In the genomic region with DNA sequence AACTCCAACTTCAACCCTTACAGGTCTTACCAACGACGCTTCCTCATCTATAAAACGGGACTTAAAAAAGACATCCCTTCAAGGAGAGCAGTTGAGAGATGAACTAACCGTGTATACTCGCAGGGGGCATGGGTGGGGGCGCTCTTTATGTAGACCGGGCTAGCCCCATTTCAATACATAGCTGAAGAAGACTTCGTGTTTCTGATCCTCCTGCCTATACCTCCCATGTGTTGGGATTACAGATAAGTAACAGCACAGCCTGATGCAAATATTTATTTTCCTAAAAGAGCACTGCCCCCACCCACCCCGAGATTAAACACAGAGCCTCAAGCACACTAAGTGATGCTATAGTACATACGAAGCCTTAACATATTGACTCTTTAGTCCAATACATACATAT, we compare ENCODE assay signal across 8 mouse cellular contexts. TPM values are rescaled to one million over a fixed set of nuclear protein-coding genes. Genes with fewer than 3 reads are reported as not detected.
A peak's percentile ranks its signal among the peaks of the same experiment; 100 is the strongest.
DNase-seq lines count a peak whose midpoint lies in the region; ATAC-seq and TF ChIP-seq lines count a peak whose summit lies in the region.

No protein-coding gene starts in this region.

- no peaks in the 10 kb centered on the region for H3K9me3 ChIP-seq in forebrain, embryonic 12.5 days
- H3K9me3 ChIP-seq in forebrain, embryonic 16.5 days (ENCODE audit: control insufficient read depth, low read length): no peaks in the 10 kb centered on the region
- no peaks in the 10 kb centered on the region for H3K9me3 ChIP-seq in intestine, embryonic 15.5 days
- no peaks in the 10 kb centered on the region for H3K9me3 ChIP-seq in neural tube, embryonic 15.5 days (replicated peaks)

- no peak for TF ChIP-seq CTCF in liver, adult 2 months (IDR thresholded peaks at IDR 0.05; ENCODE audit: low read depth, low read length)

- H3K9ac ChIP-seq in forebrain, embryonic 12.5 days: no peak overlapping the region
- H3K9ac ChIP-seq in forebrain, embryonic 16.5 days (replicated peaks; ENCODE audit: low read depth, low read length): no peak overlapping the region
- H3K9ac ChIP-seq in liver, adult 2 months (ENCODE audit: low read depth, low read length): no peak overlapping the region
- peak overlapping the region; percentile 77; the same call in 1 of the 2 replicates for H3K9ac ChIP-seq in intestine, embryonic 15.5 days
- no peak overlapping the region for H3K9ac ChIP-seq in neural tube, embryonic 15.5 days (replicated peaks)

- H3K4me3 ChIP-seq in forebrain, embryonic 12.5 days (replicated peaks): no peak overlapping the region
- no peak overlapping the region for H3K4me3 ChIP-seq in forebrain, embryonic 16.5 days (replicated peaks; ENCODE audit: low read length)
- H3K4me3 ChIP-seq in liver, adult 2 months (ENCODE audit: insufficient read depth, low read depth, low read length): no peak overlapping the region
- peak overlapping the region; percentile 67 for H3K4me3 ChIP-seq in intestine, embryonic 15.5 days (replicated peaks)
- peak overlapping the region; percentile 62 for H3K4me3 ChIP-seq in neural tube, embryonic 15.5 days (replicated peaks)

- no peaks in the 10 kb centered on the region for H3K36me3 ChIP-seq in forebrain, embryonic 12.5 days (replicated peaks)
- no peaks in the 10 kb centered on the region for H3K36me3 ChIP-seq in forebrain, embryonic 16.5 days (ENCODE audit: control insufficient read depth, insufficient read depth)
- H3K36me3 ChIP-seq in liver, adult 2 months (ENCODE audit: control insufficient read depth, insufficient read depth, low read length): no peaks in the 10 kb centered on the region
- no peaks in the 10 kb centered on the region for H3K36me3 ChIP-seq in intestine, embryonic 15.5 days
- no peaks in the 10 kb centered on the region; the same call in 1 of the 2 replicates for H3K36me3 ChIP-seq in neural tube, embryonic 15.5 days

- no peaks in the 10 kb centered on the region for H3K79me2 ChIP-seq in liver, adult 2 months (ENCODE audit: control insufficient read depth, insufficient read depth, low read length)

- H3K4me1 ChIP-seq in forebrain, embryonic 12.5 days: peaks cover 23% of the 10 kb centered on the region
- peaks cover 18% of the 10 kb centered on the region for H3K4me1 ChIP-seq in forebrain, embryonic 16.5 days (replicated peaks; ENCODE audit: control insufficient read depth, insufficient read depth, low read length)
- peaks cover 8% of the 10 kb centered on the region for H3K4me1 ChIP-seq in liver, adult 2 months (ENCODE audit: control insufficient read depth, insufficient read depth, low read length)
- peaks cover 25% of the 10 kb centered on the region for H3K4me1 ChIP-seq in intestine, embryonic 15.5 days (replicated peaks)
- peaks cover 34% of the 10 kb centered on the region for H3K4me1 ChIP-seq in neural tube, embryonic 15.5 days

- 68% methylated on average over 10 of the region's 10 CpGs for WGBS in forebrain, embryonic 12.5 days
- 60% methylated on average over 10 of the region's 10 CpGs for WGBS in forebrain, embryonic 16.5 days
- WGBS in liver, adult 2 months: 45% methylated on average over 10 of the region's 10 CpGs
- WGBS in intestine, embryonic 15.5 days: 44% methylated on average over 10 of the region's 10 CpGs
- WGBS in neural tube, embryonic 15.5 days: 61% methylated on average over 10 of the region's 10 CpGs

- peak overlapping the region; percentile 96; the same call in 1 of the 2 replicates for H3K4me2 ChIP-seq in forebrain, embryonic 12.5 days
- no peak overlapping the region for H3K4me2 ChIP-seq in forebrain, embryonic 16.5 days (ENCODE audit: low read length)
- H3K4me2 ChIP-seq in intestine, embryonic 15.5 days (replicated peaks): peak overlapping the region; percentile 96
- peak overlapping the region; percentile 91 for H3K4me2 ChIP-seq in neural tube, embryonic 15.5 days

- no peak for ATAC-seq in forebrain, embryonic 12.5 days (ENCODE audit: low FRiP score)
- ATAC-seq in forebrain, embryonic 16.5 days: no peak
- no peak for ATAC-seq in intestine, embryonic 15.5 days
- ATAC-seq in neural tube, embryonic 15.5 days (ENCODE audit: low FRiP score): no peak

- no peaks in the 10 kb centered on the region for H3K27me3 ChIP-seq in forebrain, embryonic 12.5 days
- H3K27me3 ChIP-seq in forebrain, embryonic 16.5 days (replicated peaks; ENCODE audit: control insufficient read depth, insufficient read depth, low read length): no peaks in the 10 kb centered on the region
- no peaks in the 10 kb centered on the region for H3K27me3 ChIP-seq in liver, adult 2 months (ENCODE audit: control insufficient read depth, insufficient read depth, low read length)
- no peaks in the 10 kb centered on the region for H3K27me3 ChIP-seq in intestine, embryonic 15.5 days (replicated peaks)
- H3K27me3 ChIP-seq in neural tube, embryonic 15.5 days (replicated peaks): no peaks in the 10 kb centered on the region

- peak; percentile 17 for DNase-seq in liver, adult 2 months (ENCODE audit: extremely low read depth, low read depth, low spot score)
- no peak for DNase-seq in liver
- no peak for DNase-seq in ovary, adult 18-20 months (ENCODE audit: low spot score)
- no peak for DNase-seq in embryo, embryonic 10 days (ENCODE audit: low spot score)

- H3K27ac ChIP-seq in forebrain, embryonic 12.5 days: no peak overlapping the region
- no peak overlapping the region for H3K27ac ChIP-seq in forebrain, embryonic 16.5 days (ENCODE audit: low read length)
- no peak overlapping the region for H3K27ac ChIP-seq in liver, adult 2 months (replicated peaks; ENCODE audit: insufficient read depth, low read depth, low read length)
- 0 out of 2 replicates have a peak overlapping the region, but pooled peaks have one; percentile 75 for H3K27ac ChIP-seq in intestine, embryonic 15.5 days
- peak overlapping the region; percentile 76; the same call in 1 of the 2 replicates for H3K27ac ChIP-seq in neural tube, embryonic 15.5 days (replicated peaks)

- no peak for TF ChIP-seq POLR2A in liver, adult 2 months (IDR thresholded peaks at IDR 0.05; ENCODE audit: extremely low read depth, insufficient read depth, low read length)

RNA-seq across cellular contexts. Expression of gene Slc12a9, which starts 0.9 kb away (rescaled TPM):
- polyA plus RNA-seq in forebrain, embryonic 12.5 days (2016; fragmentation: Nextera tagmentation; extraction: Ambion mirVana): 17.3 and 17.4 TPM in 2 replicates
- 17.7 and 26.0 TPM in 2 replicates for polyA plus RNA-seq in forebrain, embryonic 16.5 days (2015; fragmentation: Nextera tagmentation; extraction: Ambion mirVana)
- 4.0 and 4.7 TPM in 2 replicates for total RNA-seq in liver, adult 2 months (2014; rRNA removed)
- polyA plus RNA-seq in liver, adult 2 months (2012; rRNA removed): 11.9 and 20.3 TPM in 2 replicates
- polyA plus RNA-seq in intestine, embryonic 15.5 days (2015; fragmentation: Nextera tagmentation; extraction: Ambion mirVana): 14.3 and 15.9 TPM in 2 replicates
- polyA plus RNA-seq in neural tube, embryonic 15.5 days (2015; fragmentation: Nextera tagmentation; extraction: Ambion mirVana): 26.5 and 26.8 TPM in 2 replicates

RNA-seq across cellular contexts. Expression of gene Ephb4, which starts 15.6 kb away (rescaled TPM):
- polyA plus RNA-seq in forebrain, embryonic 12.5 days (2016; fragmentation: Nextera tagmentation; extraction: Ambion mirVana): 26.7 and 27.7 TPM in 2 replicates
- 6.1 and 8.1 TPM in 2 replicates for polyA plus RNA-seq in forebrain, embryonic 16.5 days (2015; fragmentation: Nextera tagmentation; extraction: Ambion mirVana)
- 10.8 and 15.5 TPM in 2 replicates for total RNA-seq in liver, adult 2 months (2014; rRNA removed)
- polyA plus RNA-seq in liver, adult 2 months (2012; rRNA removed): 14.0 and 14.1 TPM in 2 replicates
- 36.7 and 37.6 TPM in 2 replicates for polyA plus RNA-seq in intestine, embryonic 15.5 days (2015; fragmentation: Nextera tagmentation; extraction: Ambion mirVana)
- polyA plus RNA-seq in neural tube, embryonic 15.5 days (2015; fragmentation: Nextera tagmentation; extraction: Ambion mirVana): 6.9 and 11.5 TPM in 2 replicates

RNA-seq across cellular contexts. Expression of gene Trip6, which starts 20.1 kb away (rescaled TPM):
- 41.3 and 43.9 TPM in 2 replicates for polyA plus RNA-seq in forebrain, embryonic 12.5 days (2016; fragmentation: Nextera tagmentation; extraction: Ambion mirVana)
- polyA plus RNA-seq in forebrain, embryonic 16.5 days (2015; fragmentation: Nextera tagmentation; extraction: Ambion mirVana): 17.0 and 17.9 TPM in 2 replicates
- total RNA-seq in liver, adult 2 months (2014; rRNA removed): 5.8 and 6.5 TPM in 2 replicates
- 14.7 and 25.0 TPM in 2 replicates for polyA plus RNA-seq in liver, adult 2 months (2012; rRNA removed)
- polyA plus RNA-seq in intestine, embryonic 15.5 days (2015; fragmentation: Nextera tagmentation; extraction: Ambion mirVana): 63.9 and 64.8 TPM in 2 replicates
- 14.0 and 26.0 TPM in 2 replicates for polyA plus RNA-seq in neural tube, embryonic 15.5 days (2015; fragmentation: Nextera tagmentation; extraction: Ambion mirVana)

RNA-seq across cellular contexts. Expression of gene Srrt, which starts 26.8 kb away (rescaled TPM):
- polyA plus RNA-seq in forebrain, embryonic 12.5 days (2016; fragmentation: Nextera tagmentation; extraction: Ambion mirVana): 184 and 198 TPM in 2 replicates
- polyA plus RNA-seq in forebrain, embryonic 16.5 days (2015; fragmentation: Nextera tagmentation; extraction: Ambion mirVana): 119 and 125 TPM in 2 replicates
- total RNA-seq in liver, adult 2 months (2014; rRNA removed): 20.7 and 25.2 TPM in 2 replicates
- 36.2 and 61.5 TPM in 2 replicates for polyA plus RNA-seq in liver, adult 2 months (2012; rRNA removed)
- 117 and 120 TPM in 2 replicates for polyA plus RNA-seq in intestine, embryonic 15.5 days (2015; fragmentation: Nextera tagmentation; extraction: Ambion mirVana)
- 90.7 and 94.3 TPM in 2 replicates for polyA plus RNA-seq in neural tube, embryonic 15.5 days (2015; fragmentation: Nextera tagmentation; extraction: Ambion mirVana)

RNA-seq across cellular contexts. Expression of gene Ufsp1, which starts 39.9 kb away (rescaled TPM):
- 6.0 and 7.2 TPM in 2 replicates for polyA plus RNA-seq in forebrain, embryonic 12.5 days (2016; fragmentation: Nextera tagmentation; extraction: Ambion mirVana)
- 6.1 and 8.9 TPM in 2 replicates for polyA plus RNA-seq in forebrain, embryonic 16.5 days (2015; fragmentation: Nextera tagmentation; extraction: Ambion mirVana)
- 1.1 and 1.4 TPM in 2 replicates for total RNA-seq in liver, adult 2 months (2014; rRNA removed)
- polyA plus RNA-seq in liver, adult 2 months (2012; rRNA removed): 6.3 and 7.9 TPM in 2 replicates
- 7.8 and 8.5 TPM in 2 replicates for polyA plus RNA-seq in intestine, embryonic 15.5 days (2015; fragmentation: Nextera tagmentation; extraction: Ambion mirVana)
- 29.0 and 29.5 TPM in 2 replicates for polyA plus RNA-seq in neural tube, embryonic 15.5 days (2015; fragmentation: Nextera tagmentation; extraction: Ambion mirVana)

Comparison
In these comparisons a context has a peak if more than half of its experiments do, and no peak if none do; other contexts are left out.
1. H3K27ac ChIP-seq: peak in intestine, embryonic 15.5 days (single experiment) and neural tube, embryonic 15.5 days (single experiment); none in forebrain, embryonic 12.5 days (single experiment), forebrain, embryonic 16.5 days (single experiment) and liver, adult 2 months (single experiment).
2. H3K4me3 ChIP-seq: peak in intestine, embryonic 15.5 days (single experiment) and neural tube, embryonic 15.5 days (single experiment); none in forebrain, embryonic 12.5 days (single experiment), forebrain, embryonic 16.5 days (single experiment) and liver, adult 2 months (single experiment).